Mouse (Mus musculus): ENCODE measurements around the gene Plcl1. TPM values are rescaled to one million over a fixed set of nuclear protein-coding genes. Genes with fewer than 3 reads are reported as not detected.
A peak's percentile ranks its signal among the peaks of the same experiment; 100 is the strongest.

Plcl1 gene
- total RNA-seq, 1 experiment from 2014 or later, result 0.58 TPM

DNA sequence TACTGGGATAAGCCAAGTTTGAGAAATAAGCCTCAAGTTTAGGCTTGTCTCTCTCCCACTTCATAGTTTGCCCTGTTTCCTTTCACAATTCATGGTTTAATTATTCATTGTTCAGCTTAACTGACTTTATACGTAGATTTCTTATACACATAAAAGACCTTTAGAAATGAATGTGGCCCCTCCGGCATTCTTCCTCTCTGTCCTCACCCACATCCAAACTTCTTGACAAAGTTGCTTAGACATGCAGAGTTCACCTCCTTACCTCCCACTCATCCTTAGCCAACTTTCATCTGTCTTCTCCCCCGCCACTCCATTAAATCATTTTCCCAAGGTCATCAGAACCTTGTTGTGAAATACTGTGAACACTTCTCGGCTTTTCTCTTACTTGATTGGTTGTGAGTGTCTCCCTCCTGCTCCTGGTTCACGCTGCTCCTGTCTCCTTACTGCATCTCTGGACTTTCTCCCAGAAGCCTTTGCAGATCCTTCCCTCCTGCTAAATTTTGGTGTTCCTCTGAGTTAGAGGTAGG lies 331.1 kb downstream of the Plcl1 start:
- no peak for ATAC-seq (ENCODE audit: extremely low read depth, insufficient number of reproducible peaks, low FRiP score, poor library complexity, severe bottlenecking)

DNA sequence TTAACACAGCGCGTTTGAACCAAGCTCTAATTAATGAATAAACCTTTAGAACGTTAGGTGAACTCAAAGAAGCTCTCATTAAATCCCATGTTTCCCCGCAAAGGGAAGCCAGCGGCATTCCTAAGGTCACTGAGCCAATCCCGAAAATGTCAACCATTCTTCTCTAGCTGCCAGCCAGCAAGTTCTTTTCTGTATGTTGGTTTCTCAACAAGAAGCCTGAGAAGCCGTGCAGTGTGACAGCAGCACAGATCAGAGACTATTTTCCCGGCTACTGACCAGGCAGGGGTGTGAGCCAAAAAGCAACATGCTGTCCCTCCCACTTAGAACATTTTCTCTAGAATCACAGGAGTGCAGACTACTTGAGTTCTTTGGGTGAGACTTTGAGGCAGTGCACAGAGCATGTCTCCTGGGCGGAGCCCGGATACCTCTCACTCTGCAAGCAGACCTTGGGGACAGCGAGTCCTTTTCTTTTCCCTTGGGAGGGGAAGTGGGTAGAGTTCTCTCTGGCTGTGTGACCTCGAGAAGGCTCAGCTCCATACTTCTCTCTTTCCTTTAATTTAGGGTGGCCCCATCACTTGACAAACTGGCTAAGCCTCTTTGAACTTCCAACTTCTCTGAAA lies 333.1 kb downstream of the Plcl1 start:
- peak; percentile 83 for ATAC-seq (ENCODE audit: extremely low read depth, insufficient number of reproducible peaks, low FRiP score, poor library complexity, severe bottlenecking)

DNA sequence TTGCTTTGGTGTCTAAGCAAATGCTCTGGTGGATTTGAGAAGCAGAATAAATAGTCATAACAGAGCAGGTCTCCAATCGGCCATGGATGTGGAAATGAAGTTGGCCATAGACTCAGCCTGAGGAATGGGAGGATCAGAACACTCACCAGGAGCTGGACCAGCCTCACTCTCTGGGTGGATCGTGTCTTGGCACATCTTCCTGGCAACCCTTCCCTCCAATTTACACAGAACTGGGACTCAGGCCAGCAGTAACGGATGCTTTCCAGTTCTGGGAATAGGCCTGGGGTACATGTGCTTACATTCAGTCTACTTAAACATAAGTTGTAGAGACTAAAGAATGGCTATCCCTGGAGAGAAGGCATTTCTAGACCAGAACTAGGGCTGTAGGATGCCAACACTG lies 336.2 kb downstream of the Plcl1 start:
- no peak for ATAC-seq (ENCODE audit: extremely low read depth, insufficient number of reproducible peaks, low FRiP score, poor library complexity, severe bottlenecking)

DNA sequence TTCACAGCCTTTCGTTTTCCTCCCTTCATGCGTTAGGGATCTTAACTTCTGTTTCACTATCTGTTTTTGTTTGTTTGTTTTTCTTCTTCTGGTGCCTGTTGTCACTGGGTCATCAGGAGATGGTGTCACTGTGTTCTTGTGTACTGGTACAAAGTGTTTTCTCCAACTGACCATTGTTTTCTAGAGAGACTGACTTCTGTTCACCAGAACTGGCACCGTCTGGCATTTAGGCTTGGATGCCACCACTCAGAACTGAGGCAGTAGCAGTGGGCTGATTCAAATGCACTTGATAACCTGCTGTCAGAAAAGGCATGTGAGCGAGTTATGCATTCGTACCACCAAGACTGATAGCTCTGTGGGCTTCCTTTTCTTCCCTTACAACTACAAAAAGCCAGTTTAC lies 342.8 kb downstream of the Plcl1 start:
- ATAC-seq (ENCODE audit: extremely low read depth, insufficient number of reproducible peaks, low FRiP score, poor library complexity, severe bottlenecking), result no peak

DNA sequence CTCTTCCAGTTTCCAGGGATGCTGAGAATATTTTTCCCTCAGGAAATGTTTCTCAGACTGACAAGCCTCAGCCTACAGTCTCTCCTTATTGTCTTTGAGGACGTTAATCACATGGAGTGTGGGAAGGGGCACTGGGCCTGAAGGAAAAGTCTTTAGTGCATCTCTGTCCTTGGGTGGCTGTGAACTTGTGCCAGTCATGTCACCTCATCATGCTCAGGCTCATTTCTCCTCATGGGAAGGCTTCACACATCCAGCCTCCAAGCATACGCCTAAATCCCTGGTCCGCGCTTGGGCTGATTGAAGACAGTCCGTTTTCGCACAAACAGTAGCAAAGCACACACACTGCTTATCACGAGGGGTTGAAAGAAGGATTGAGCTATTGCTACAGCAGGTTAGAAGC lies 344.0 kb downstream of the Plcl1 start:
- no peak for ATAC-seq (ENCODE audit: extremely low read depth, insufficient number of reproducible peaks, low FRiP score, poor library complexity, severe bottlenecking)

DNA sequence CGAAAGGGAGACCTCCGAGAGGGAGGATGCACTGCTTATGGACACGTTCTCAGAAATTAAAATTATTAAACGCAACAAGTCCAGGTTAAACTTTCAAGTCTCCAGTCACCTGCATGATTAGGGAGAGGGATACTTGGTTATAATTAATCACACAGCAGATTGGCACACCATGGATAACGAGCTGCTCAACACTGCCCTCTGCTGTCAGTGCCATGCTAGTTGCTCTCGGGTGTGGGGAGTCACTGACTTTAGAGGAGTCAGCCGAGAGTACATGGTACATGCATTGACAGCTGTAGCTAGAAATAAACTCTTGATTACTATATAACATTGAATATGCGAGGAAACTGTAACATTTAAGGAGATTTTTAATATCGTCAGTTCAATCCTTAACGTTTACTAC lies 350.0 kb downstream of the Plcl1 start:
- ATAC-seq (ENCODE audit: extremely low read depth, insufficient number of reproducible peaks, low FRiP score, poor library complexity, severe bottlenecking), result peak; percentile 72; the same call in 1 of the 2 replicates

DNA sequence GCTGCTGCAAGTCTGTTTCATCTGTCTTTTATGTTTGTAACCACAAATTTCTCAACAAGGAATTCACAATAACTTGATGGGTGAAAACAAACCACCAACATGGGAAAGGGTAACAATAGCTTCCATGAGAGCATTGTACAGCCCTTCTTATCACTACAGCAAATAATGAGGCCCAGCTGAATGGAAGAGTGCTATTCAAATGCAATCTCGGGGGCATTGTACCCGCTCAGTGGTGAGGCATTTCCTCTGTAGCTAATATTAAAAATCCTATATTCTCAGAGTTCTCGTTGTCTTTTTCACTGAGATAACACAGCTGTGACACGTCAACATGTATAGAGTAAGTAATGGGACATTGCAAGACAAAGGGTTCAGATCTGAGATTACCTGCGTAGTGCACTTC lies 356.6 kb downstream of the Plcl1 start:
- no peak for ATAC-seq (ENCODE audit: extremely low read depth, insufficient number of reproducible peaks, low FRiP score, poor library complexity, severe bottlenecking)

DNA sequence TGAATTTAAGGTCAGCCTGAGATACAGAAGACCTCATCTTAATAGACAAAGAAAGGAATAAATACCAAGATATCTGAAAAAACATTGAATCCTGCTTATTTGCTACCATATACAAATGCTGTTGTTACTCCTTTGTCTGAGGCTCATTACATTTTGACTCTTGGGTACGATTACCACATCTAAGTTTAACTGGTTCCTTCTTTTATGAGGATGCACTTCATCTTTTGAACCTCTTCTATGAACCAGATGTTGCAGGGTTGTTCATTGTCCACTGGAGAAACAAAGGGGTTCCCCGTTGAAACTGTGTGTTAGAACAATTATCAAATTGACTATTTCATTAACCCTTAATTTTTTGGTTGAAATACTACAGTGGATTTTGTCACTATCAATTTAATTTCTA lies 357.4 kb downstream of the Plcl1 start:
- ATAC-seq (ENCODE audit: extremely low read depth, insufficient number of reproducible peaks, low FRiP score, poor library complexity, severe bottlenecking), result no peak

DNA sequence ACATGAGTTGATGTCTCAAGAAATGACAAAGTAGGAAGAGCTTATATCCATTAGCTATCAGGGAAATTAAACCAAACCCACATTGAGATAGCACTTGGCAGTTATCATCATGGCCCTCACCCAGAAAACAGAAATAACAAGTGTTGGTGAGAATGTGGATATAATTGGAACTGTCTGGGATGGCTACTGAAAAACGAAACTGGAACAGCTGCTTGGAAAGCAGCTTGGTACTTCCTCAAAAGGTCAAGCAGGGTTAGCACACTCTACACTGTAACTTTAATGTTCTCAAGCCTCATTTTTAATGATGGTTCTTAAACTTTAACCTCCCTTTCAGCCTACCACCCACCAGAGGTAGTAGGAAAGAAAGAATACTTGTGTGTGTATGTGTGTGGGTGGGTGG lies 361.0 kb downstream of the Plcl1 start:
- no peak for ATAC-seq (ENCODE audit: extremely low read depth, insufficient number of reproducible peaks, low FRiP score, poor library complexity, severe bottlenecking)

DNA sequence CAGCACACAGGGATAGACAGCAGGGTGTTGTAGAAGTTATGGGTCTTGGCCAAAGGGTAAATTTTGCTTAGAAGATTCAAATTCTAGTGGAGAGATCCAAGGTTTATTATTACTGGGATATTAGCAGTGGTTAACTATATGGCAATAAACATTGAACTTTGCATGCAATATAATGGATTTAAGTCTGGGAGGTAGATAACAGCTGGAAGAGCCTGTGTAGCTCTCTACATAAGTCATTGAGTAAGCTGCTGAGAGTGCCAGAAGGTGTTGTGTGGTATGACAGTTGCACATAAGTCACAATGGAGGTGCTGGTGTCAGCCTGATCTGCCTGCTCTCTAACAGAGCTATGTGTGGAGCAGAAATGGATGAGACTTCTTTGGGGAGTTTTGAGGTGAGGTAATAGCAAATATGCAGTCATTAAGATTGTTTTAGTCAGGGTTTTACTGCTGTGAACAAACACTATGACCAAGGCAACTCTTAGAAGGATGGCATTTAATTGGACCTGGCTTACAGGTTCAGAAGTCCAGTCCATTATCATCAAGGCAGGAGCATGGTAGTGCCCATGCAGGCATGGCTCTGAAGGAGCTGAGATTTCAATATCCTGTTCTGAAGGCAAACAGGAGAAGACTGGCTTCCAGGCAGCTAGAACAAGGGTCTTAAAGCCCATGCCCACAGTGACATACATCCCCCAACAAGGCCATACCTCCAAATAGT lies 364.5 kb downstream of the Plcl1 start:
- no peak for ATAC-seq (ENCODE audit: extremely low read depth, insufficient number of reproducible peaks, low FRiP score, poor library complexity, severe bottlenecking)

DNA sequence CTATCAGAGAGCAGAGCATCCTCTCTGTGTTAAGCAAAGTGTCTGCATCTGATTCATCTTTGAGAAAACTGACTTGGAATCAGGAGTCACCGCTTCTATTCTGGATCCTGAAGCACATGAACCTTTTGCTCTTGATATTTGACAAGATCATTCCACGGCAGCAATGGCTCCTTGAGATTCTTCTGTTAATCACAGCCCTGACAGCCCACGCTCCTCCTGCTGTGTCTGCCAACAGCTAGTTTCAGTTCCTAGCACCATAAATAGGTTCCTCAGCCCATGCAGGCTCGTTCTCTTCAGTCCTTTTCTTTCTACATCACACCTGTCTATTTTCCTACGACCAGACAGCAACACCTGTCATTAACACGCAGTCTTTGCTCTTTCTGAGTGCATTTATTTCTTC lies 387.1 kb downstream of the Plcl1 start:
- ATAC-seq (ENCODE audit: extremely low read depth, insufficient number of reproducible peaks, low FRiP score, poor library complexity, severe bottlenecking), result peak; percentile 66; the same call in 1 of the 2 replicates

Other genes with a start within 250 kb of the Plcl1 start
- gene Rftn2, start 179.1 kb upstream of the Plcl1 start, total RNA-seq (2017), result 14.1 and 18.4 TPM in 2 replicates
- gene Mars2, start 168.7 kb upstream of the Plcl1 start, total RNA-seq (2017), result 12.8 and 13.4 TPM in 2 replicates
- 2.4 TPM in 1 of 2 replicates, not detected in the other for gene Boll, start 42.5 kb upstream of the Plcl1 start, total RNA-seq (2017)

All from neutrophil, adult 5-6 weeks (primary cell).